Mouse (Mus musculus): ENCODE data around the gene Astl. TPM values are rescaled to one million over a fixed set of nuclear protein-coding genes. Genes with fewer than 3 reads are reported as not detected.

Gene Astl
- polyA plus RNA-seq, 1 experiment from 2014 or later: not detected

- Histone ChIP-seq H3K9me3 (no peaks in the 10 kb centered on the region), H3K4me3 (replicated peaks) (no peak overlapping the region), H3K36me3 (no peaks in the 10 kb centered on the region), H3K4me2 (no peak overlapping the region), H3K27me3 (no peaks in the 10 kb centered on the region), H3K27ac (no peak overlapping the region), H3K4me1 (replicated peaks) (no peaks in the 10 kb centered on the region; the same call in 1 of the 2 replicates), H3K9ac (replicated peaks) (no peak overlapping the region)
- WGBS: 44% methylated on average over 7 of the region's 7 CpGs
- no peak for ATAC-seq (ENCODE audit: insufficient number of reproducible peaks, insufficient read depth, low FRiP score, low TSS enrichment, low read depth)
Observed at GRCm38 (mm10) chr2:127324456-127324855, 14.0 kb upstream of the Astl start.

GRCm38 (mm10) chr2:127328090-127328851, 10.2 kb upstream of the Astl start:
- H3K9ac ChIP-seq (replicated peaks): no peak overlapping the region
- H3K27ac ChIP-seq: 0 out of 2 replicates have a peak overlapping the region, but pooled peaks have one; percentile 35
- 70% methylated on average over 12 of the region's 12 CpGs for WGBS
- no peak overlapping the region for H3K4me2 ChIP-seq
- no peaks in the 10 kb centered on the region for H3K36me3 ChIP-seq
- no peak overlapping the region for H3K4me3 ChIP-seq (replicated peaks)
- H3K27me3 ChIP-seq: no peaks in the 10 kb centered on the region; the same call in 1 of the 2 replicates
- no peaks in the 10 kb centered on the region; the same call in 1 of the 2 replicates for H3K4me1 ChIP-seq (replicated peaks)
- no peaks in the 10 kb centered on the region for H3K9me3 ChIP-seq
- no peak for ATAC-seq (ENCODE audit: insufficient number of reproducible peaks, insufficient read depth, low FRiP score, low TSS enrichment, low read depth)

DNA sequence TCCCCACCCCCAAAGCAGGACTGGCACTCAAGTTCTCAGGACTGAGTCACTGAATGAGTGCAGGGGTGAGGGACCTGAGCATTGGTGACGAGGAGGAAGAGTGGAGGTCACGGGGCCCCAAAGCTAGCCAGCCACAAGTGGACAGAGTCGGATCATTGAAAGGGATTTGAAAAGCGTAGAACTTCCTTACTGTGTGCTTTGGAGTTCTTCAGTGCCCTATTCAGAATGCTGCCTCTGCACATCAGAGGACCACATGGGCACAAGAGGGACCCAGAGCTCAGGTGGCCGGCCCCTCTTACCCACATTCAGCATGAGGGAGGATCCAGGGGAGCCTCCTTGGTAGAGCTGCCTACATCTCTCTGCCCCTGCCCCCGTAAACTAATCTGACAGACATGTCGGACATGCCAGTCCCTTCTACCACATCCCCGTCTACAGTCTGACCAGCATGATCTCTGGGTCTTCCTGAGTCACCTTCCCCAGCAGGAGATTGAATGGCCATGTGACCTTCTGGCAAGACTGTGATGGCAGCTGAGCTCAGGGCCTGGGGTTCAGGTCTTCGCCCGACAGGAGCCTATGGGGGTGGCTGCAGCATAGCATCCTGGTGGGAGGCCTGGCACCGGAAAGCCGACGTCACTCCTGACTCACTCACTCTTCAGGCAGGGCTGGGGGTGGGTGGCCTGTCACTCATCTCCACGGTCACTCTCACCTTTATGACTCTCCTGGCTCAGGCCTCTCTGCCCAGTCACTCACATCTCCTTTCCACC, 5.5 kb upstream of the Astl start:
- peaks cover 43% of the 10 kb centered on the region for H3K27me3 ChIP-seq
- H3K4me1 ChIP-seq (replicated peaks): peaks cover 16% of the 10 kb centered on the region

GRCm38 (mm10) chr2:127333945-127334603, 4.4 kb upstream of the Astl start:
- H3K4me3 ChIP-seq (replicated peaks): no peak overlapping the region
- H3K9ac ChIP-seq (replicated peaks): no peak overlapping the region
- WGBS: 76% methylated on average over 5 of the region's 5 CpGs
- no peak overlapping the region for H3K4me2 ChIP-seq
- peaks cover 17% of the 10 kb centered on the region for H3K4me1 ChIP-seq (replicated peaks)
- 0 out of 2 replicates have a peak overlapping the region, but pooled peaks have one; percentile 5 for H3K27ac ChIP-seq
- H3K36me3 ChIP-seq: no peaks in the 10 kb centered on the region
- ATAC-seq (ENCODE audit: insufficient number of reproducible peaks, insufficient read depth, low FRiP score, low TSS enrichment, low read depth): no peak
- no peaks in the 10 kb centered on the region for H3K9me3 ChIP-seq
- H3K27me3 ChIP-seq: peaks cover 49% of the 10 kb centered on the region

More for the DNA sequence above, 5.5 kb upstream of the Astl start:
- ATAC-seq (ENCODE audit: insufficient number of reproducible peaks, insufficient read depth, low FRiP score, low TSS enrichment, low read depth): no peak
- WGBS: 80% methylated on average over 14 of the region's 14 CpGs
- Histone ChIP-seq H3K27ac (no peak overlapping the region), H3K9ac (replicated peaks) (no peak overlapping the region), H3K9me3 (no peaks in the 10 kb centered on the region), H3K4me2 (no peak overlapping the region), H3K4me3 (replicated peaks) (no peak overlapping the region), H3K36me3 (no peaks in the 10 kb centered on the region)

- H3K27me3 ChIP-seq: peaks cover 50% of the 10 kb centered on the region
- no peaks in the 10 kb centered on the region for H3K36me3 ChIP-seq
- H3K9me3 ChIP-seq: no peaks in the 10 kb centered on the region
- no peak for ATAC-seq (ENCODE audit: insufficient number of reproducible peaks, insufficient read depth, low FRiP score, low TSS enrichment, low read depth)
- 44% methylated on average over 11 of the region's 11 CpGs for WGBS
- H3K9ac ChIP-seq (replicated peaks): no peak overlapping the region
- H3K27ac ChIP-seq: no peak overlapping the region
- peak overlapping the region; percentile 97; the same call in 1 of the 2 replicates for H3K4me2 ChIP-seq
- peaks cover 17% of the 10 kb centered on the region for H3K4me1 ChIP-seq (replicated peaks)
- H3K4me3 ChIP-seq (replicated peaks): no peak overlapping the region
Observed at GRCm38 (mm10) chr2:127335078-127335541, 3.3 kb upstream of the Astl start.

- Histone ChIP-seq H3K9me3 (no peaks in the 10 kb centered on the region), H3K36me3 (no peaks in the 10 kb centered on the region), H3K27me3 (peaks cover 50% of the 10 kb centered on the region), H3K27ac (no peak within 1 kb of the TSS), H3K9ac (replicated peaks) (peak within 1 kb of the TSS; percentile 66), H3K4me3 (replicated peaks) (peak within 1 kb of the TSS; percentile 55), H3K4me1 (replicated peaks) (peaks cover 17% of the 10 kb centered on the region), H3K4me2 (peak within 1 kb of the TSS; percentile 97)
- under 1% methylated on average over 76 of the region's 76 CpGs for WGBS
- peak; percentile 33; the same call in 1 of the 2 replicates for ATAC-seq (ENCODE audit: insufficient number of reproducible peaks, insufficient read depth, low FRiP score, low TSS enrichment, low read depth)
Observed at GRCm38 (mm10) chr2:127335767-127336496, 2.5 kb upstream of the Astl start, which contains the start of gene Dusp2. Gene Dusp2 (plus strand): TSS chr2:127336159.

GRCm38 (mm10) chr2:127336497-127336832, 2.0 kb upstream of the Astl start:
- Histone ChIP-seq H3K9ac (replicated peaks) (peak overlapping the region; percentile 66), H3K9me3 (no peaks in the 10 kb centered on the region), H3K27me3 (peaks cover 50% of the 10 kb centered on the region), H3K36me3 (no peaks in the 10 kb centered on the region), H3K4me3 (replicated peaks) (peak overlapping the region; percentile 55), H3K4me2 (peak overlapping the region; percentile 97), H3K4me1 (replicated peaks) (peaks cover 17% of the 10 kb centered on the region), H3K27ac (no peak overlapping the region)
- 4% methylated on average over 21 of the region's 33 CpGs for WGBS
- no peak for ATAC-seq (ENCODE audit: insufficient number of reproducible peaks, insufficient read depth, low FRiP score, low TSS enrichment, low read depth)

GRCm38 (mm10) chr2:127336885-127337284, 1.6 kb upstream of the Astl start:
- Histone ChIP-seq H3K4me1 (replicated peaks) (peaks cover 17% of the 10 kb centered on the region), H3K27me3 (peaks cover 50% of the 10 kb centered on the region), H3K9me3 (no peaks in the 10 kb centered on the region), H3K4me3 (replicated peaks) (peak overlapping the region; percentile 55), H3K4me2 (peak overlapping the region; percentile 97), H3K9ac (replicated peaks) (no peak overlapping the region), H3K27ac (no peak overlapping the region), H3K36me3 (no peaks in the 10 kb centered on the region)
- 45% methylated on average over 5 of the region's 5 CpGs for WGBS
- ATAC-seq (ENCODE audit: insufficient number of reproducible peaks, insufficient read depth, low FRiP score, low TSS enrichment, low read depth): no peak

- no peak for ATAC-seq (ENCODE audit: insufficient number of reproducible peaks, insufficient read depth, low FRiP score, low TSS enrichment, low read depth)
- H3K4me1 ChIP-seq (replicated peaks): peaks cover 17% of the 10 kb centered on the region
- H3K9ac ChIP-seq (replicated peaks): no peak overlapping the region
- no peaks in the 10 kb centered on the region for H3K9me3 ChIP-seq
- H3K36me3 ChIP-seq: no peaks in the 10 kb centered on the region
- H3K27ac ChIP-seq: no peak overlapping the region
- peak overlapping the region; percentile 97 for H3K4me2 ChIP-seq
- H3K4me3 ChIP-seq (replicated peaks): 0 out of 2 replicates have a peak overlapping the region, but pooled peaks have one; percentile 55
- H3K27me3 ChIP-seq: peaks cover 50% of the 10 kb centered on the region
- WGBS: 60% methylated on average over 11 of the region's 11 CpGs
Observed at GRCm38 (mm10) chr2:127337531-127337930, 908 bp upstream of the Astl start.

GRCm38 (mm10) chr2:127338012-127338411, 427 bp upstream of the Astl start:
- Histone ChIP-seq H3K9me3 (no peaks in the 10 kb centered on the region), H3K4me1 (replicated peaks) (peaks cover 17% of the 10 kb centered on the region), H3K27me3 (peaks cover 51% of the 10 kb centered on the region), H3K4me2 (no peak overlapping the region), H3K36me3 (no peaks in the 10 kb centered on the region), H3K9ac (replicated peaks) (no peak overlapping the region), H3K27ac (no peak overlapping the region), H3K4me3 (replicated peaks) (no peak overlapping the region)
- ATAC-seq (ENCODE audit: insufficient number of reproducible peaks, insufficient read depth, low FRiP score, low TSS enrichment, low read depth): no peak
- 57% methylated on average over 7 of the region's 7 CpGs for WGBS
